Mouse (Mus musculus) C2C12 (cell line): ENCODE measurements around the gene Acsf2. TPM values are rescaled to one million over a fixed set of nuclear protein-coding genes. Genes with fewer than 3 reads are reported as not detected.

ENCODE experiments used
- H3K27me3 ChIP-seq: one replicate; pipeline ENCODE4 v1.6.1; 2011; ENCODE audit not compliant: control insufficient read depth, insufficient read depth, insufficient read length
- H3K36me3 ChIP-seq: one replicate; pipeline ENCODE4 v1.6.1; 2011; ENCODE audit not compliant: control insufficient read depth, insufficient read depth
- H3K4me3 ChIP-seq: one replicate; pipeline ENCODE4 v1.5.1; 2011; ENCODE audit warnings: mild to moderate bottlenecking, control low read depth; ENCODE audit not compliant: poor library complexity, insufficient read depth, severe bottlenecking
- H3K79me2 ChIP-seq: one replicate; pipeline ENCODE4 v1.6.1; 2011; ENCODE audit not compliant: control insufficient read depth, insufficient read depth
- H3K79me3 ChIP-seq: one replicate; pipeline ENCODE4 v1.6.1; 2011; ENCODE audit warnings: low read depth, control low read depth
- H3ac ChIP-seq: one replicate; pipeline ENCODE3; 2011; ENCODE audit warnings: low read depth; ENCODE audit not compliant: control insufficient read depth, insufficient read length
- CEBPB ChIP-seq: IDR thresholded peaks from one replicate; pipeline ENCODE4 v1.6.1; 2011; ENCODE audit warnings: low read depth, mild to moderate bottlenecking, control low read depth, moderate library complexity
- CTCF ChIP-seq: IDR thresholded peaks from one replicate; pipeline ENCODE4 v1.5.1; 2011; ENCODE audit not compliant: control insufficient read depth, insufficient read depth, insufficient read length
- FOSL1 ChIP-seq: IDR thresholded peaks from one replicate; pipeline ENCODE4 v1.8.0; 2011; ENCODE audit warnings: mild to moderate bottlenecking, low read length; ENCODE audit not compliant: poor library complexity, insufficient read depth, severe bottlenecking
- MAX ChIP-seq: IDR thresholded peaks from one replicate; pipeline ENCODE4 v1.6.1; 2011; ENCODE audit warnings: mild to moderate bottlenecking, control low read depth
- MYOD1 ChIP-seq: IDR thresholded peaks from one replicate; pipeline ENCODE4 v1.6.1; 2011; ENCODE audit warnings: low read depth; ENCODE audit not compliant: control insufficient read depth, insufficient read length
- MYOG ChIP-seq: IDR thresholded peaks from one replicate; pipeline ENCODE4 v1.6.1; 2011; ENCODE audit not compliant: control insufficient read depth, insufficient read length; ENCODE audit errors: extremely low read depth
- USF1 ChIP-seq: IDR thresholded peaks from one replicate; pipeline ENCODE4 v1.6.1; 2011; ENCODE audit warnings: low read depth, mild to moderate bottlenecking, control low read depth, moderate library complexity
- polyA plus RNA-seq: library from polyadenylated mRNA; unstranded; fragments of >200 nt; fragmentation: generic; extraction: Trizol; gene quantifications from one replicate; pipeline ENCODE4 v1.2.1, GENCODE M21; 2012; ENCODE audit warnings: missing spikeins

Gene Acsf2
- polyA plus RNA-seq, 1 experiment, result 2.7 TPM

GRCm38 (mm10) chr11:94521219-94521843 lies 80.3 kb downstream of the Acsf2 start, which contains the start of gene Mycbpap:
Gene Mycbpap (minus strand): TSS chr11:94521742.
- H3ac ChIP-seq, result no peak within 1 kb of the TSS
- H3K79me3 ChIP-seq, result no peaks in the 10 kb centered on the region
- H3K79me2 ChIP-seq, result no peaks in the 10 kb centered on the region
- peaks cover 12% of the 10 kb centered on the region for H3K27me3 ChIP-seq
- no peaks in the 10 kb centered on the region for H3K36me3 ChIP-seq
- no peak for TF ChIP-seq CTCF
- no peak for TF ChIP-seq MAX
- no peak for TF ChIP-seq MYOD1
- TF ChIP-seq CEBPB, result no peak
- no peak for TF ChIP-seq MYOG
- TF ChIP-seq USF1, result no peak
- no peak for TF ChIP-seq FOSL1
- no peak within 1 kb of the TSS for H3K4me3 ChIP-seq

- Histone ChIP-seq H3ac (no peak overlapping the region), H3K4me3 (no peak overlapping the region), H3K79me2 (no peaks in the 10 kb centered on the region), H3K27me3 (peaks cover 13% of the 10 kb centered on the region), H3K79me3 (no peaks in the 10 kb centered on the region), H3K36me3 (no peaks in the 10 kb centered on the region)
- TF ChIP-seq MAX (no peak), USF1 (no peak), MYOD1 (no peak), FOSL1 (no peak)
These were observed 88.2 kb downstream of the Acsf2 start for GRCm38 (mm10) chr11:94513452-94513851.

GRCm38 (mm10) chr11:94508976-94509375 lies 92.7 kb downstream of the Acsf2 start:
- no peak overlapping the region for H3K4me3 ChIP-seq
- no peak for TF ChIP-seq MYOD1
- no peak for TF ChIP-seq CTCF
- TF ChIP-seq CEBPB, result no peak
- TF ChIP-seq FOSL1, result no peak
- TF ChIP-seq USF1, result no peak
- no peak for TF ChIP-seq MAX
- TF ChIP-seq MYOG, result no peak
- H3K36me3 ChIP-seq, result no peaks in the 10 kb centered on the region
- no peak overlapping the region for H3ac ChIP-seq
- H3K79me2 ChIP-seq, result no peaks in the 10 kb centered on the region
- H3K27me3 ChIP-seq, result peaks cover 38% of the 10 kb centered on the region
- no peaks in the 10 kb centered on the region for H3K79me3 ChIP-seq

Other genes with a start within 250 kb of the Acsf2 start
- 0.41 TPM for gene Abcc3, start 208.9 kb downstream of the Acsf2 start, polyA plus RNA-seq
- 0.04 TPM for gene Cacna1g, start 127.7 kb downstream of the Acsf2 start, polyA plus RNA-seq
- not detected for gene Spata20, start 115.7 kb downstream of the Acsf2 start, polyA plus RNA-seq
- 0.25 TPM for gene Epn3, start 101.9 kb downstream of the Acsf2 start, polyA plus RNA-seq
- not detected for gene Mycbpap, start 80.1 kb downstream of the Acsf2 start, polyA plus RNA-seq
- gene Rsad1, start 52.6 kb downstream of the Acsf2 start, polyA plus RNA-seq, result 3.2 TPM
- gene Chad, start 36.8 kb downstream of the Acsf2 start, polyA plus RNA-seq, result 0.12 TPM
- gene Lrrc59, start 27.9 kb upstream of the Acsf2 start, polyA plus RNA-seq, result 346 TPM
- gene Mrpl27, start 51.9 kb upstream of the Acsf2 start, polyA plus RNA-seq, result 57.0 TPM
- gene Eme1, start 52.1 kb upstream of the Acsf2 start, polyA plus RNA-seq, result 10.1 TPM
- 10.4 TPM for gene Xylt2, start 75.6 kb upstream of the Acsf2 start, polyA plus RNA-seq
- not detected for gene Gm11541, start 102.6 kb upstream of the Acsf2 start, polyA plus RNA-seq
- 0.02 TPM for gene Cdc34b, start 139.9 kb upstream of the Acsf2 start, polyA plus RNA-seq
- gene Tmem92, start 180.8 kb upstream of the Acsf2 start, polyA plus RNA-seq, result 0.13 TPM